Mouse (Mus musculus): ENCODE results near the gene Bahcc1. TPM values are rescaled to one million over a fixed set of nuclear protein-coding genes. Genes with fewer than 3 reads are reported as not detected.

Gene Bahcc1
- total RNA-seq, 2 experiments from 2014 or later, result 1.4 to 2.9 TPM

DNA sequence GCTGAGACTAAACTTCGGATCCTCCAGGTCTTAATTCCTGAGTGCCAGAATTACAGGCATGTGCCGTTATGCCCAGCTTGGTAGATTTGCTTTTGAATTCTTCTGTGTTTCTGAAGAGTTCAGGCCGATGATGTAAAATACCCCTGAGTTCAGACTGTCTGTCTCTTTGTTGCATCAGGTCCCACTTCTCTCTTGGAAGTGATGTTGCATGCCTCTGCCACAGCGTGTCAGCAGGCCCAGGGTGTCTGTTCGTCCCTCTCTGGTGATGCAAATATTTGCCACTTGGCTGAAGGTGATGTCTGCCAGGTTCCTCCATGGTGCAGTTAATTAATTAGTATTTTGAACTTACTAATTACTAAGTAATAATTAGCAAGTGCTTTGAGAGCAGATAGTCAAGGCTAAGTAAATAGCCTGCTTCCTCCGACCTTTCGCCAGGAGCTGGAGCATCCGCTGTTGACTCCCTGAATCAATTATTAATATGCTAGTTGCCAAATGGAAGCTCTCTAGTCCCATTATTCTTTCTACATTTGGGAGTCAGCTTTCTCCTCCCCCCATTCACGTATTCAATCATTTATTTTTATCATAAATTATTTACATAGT lies 26.6 kb upstream of the Bahcc1 start:
- ATAC-seq (replicated peaks; ENCODE audit: low FRiP score, poor library complexity, severe bottlenecking), result no peak

DNA sequence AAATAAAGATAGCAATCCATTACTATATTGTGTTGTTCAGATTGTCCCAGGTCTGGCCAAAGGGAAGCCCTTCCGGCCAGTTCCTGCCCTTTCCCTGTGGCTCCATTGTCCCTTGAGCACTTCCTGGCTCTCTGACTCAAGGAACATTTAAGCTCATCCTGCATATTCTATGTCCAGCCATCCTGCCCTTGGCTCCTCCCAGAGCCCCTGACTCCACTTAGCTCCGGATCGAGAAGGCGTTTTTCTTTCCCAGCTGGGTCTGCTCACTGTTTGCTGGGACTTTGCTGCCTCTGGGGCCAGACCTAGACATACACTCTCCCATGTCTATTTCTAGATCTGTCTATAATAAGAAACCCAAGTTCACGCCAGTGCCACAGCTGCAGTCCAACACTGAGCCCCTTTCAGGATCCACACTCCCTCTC lies 26.1 kb upstream of the Bahcc1 start:
- no peak for ATAC-seq (replicated peaks; ENCODE audit: low FRiP score, poor library complexity, severe bottlenecking)

DNA sequence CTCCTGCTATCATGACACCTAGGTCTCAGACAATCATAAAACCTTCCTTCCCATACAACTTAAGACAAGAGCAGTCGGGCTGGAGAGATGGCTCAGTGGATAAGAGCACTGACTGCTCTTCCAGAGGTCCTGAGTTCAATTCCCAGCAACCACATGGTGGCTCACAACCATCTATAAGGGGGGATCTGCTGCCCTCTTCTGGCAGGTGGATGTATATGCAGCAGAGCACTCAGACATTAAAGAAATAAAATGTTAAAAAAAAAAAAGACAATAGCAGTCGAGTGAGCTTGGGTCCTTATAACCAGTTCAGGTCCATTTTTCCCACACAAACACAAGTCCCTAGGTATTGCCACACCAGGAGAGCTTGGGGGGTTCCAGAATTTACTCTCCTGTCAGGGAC lies 23.9 kb upstream of the Bahcc1 start:
- ATAC-seq (replicated peaks; ENCODE audit: low FRiP score, poor library complexity, severe bottlenecking), result no peak

DNA sequence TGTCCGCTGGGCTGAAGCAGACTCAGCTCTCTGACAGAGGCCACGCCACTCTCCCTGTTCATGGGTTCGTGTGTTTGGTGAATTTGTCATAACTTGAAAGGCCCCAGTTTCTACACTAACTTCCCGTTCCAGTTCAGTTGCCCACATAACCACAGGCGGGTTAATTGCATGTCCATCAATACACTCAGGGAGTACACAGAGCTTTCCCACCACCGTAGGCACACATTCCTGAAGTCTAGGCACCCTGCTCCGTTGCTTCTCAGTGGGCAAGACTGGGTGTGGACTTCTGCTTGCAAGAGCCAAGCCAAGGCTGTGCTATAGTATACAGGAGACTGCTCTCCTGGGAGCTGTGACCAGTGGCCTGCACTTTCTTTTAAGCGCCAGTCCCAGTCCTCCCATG lies 23.3 kb upstream of the Bahcc1 start:
- no peak for ATAC-seq (replicated peaks; ENCODE audit: low FRiP score, poor library complexity, severe bottlenecking)

DNA sequence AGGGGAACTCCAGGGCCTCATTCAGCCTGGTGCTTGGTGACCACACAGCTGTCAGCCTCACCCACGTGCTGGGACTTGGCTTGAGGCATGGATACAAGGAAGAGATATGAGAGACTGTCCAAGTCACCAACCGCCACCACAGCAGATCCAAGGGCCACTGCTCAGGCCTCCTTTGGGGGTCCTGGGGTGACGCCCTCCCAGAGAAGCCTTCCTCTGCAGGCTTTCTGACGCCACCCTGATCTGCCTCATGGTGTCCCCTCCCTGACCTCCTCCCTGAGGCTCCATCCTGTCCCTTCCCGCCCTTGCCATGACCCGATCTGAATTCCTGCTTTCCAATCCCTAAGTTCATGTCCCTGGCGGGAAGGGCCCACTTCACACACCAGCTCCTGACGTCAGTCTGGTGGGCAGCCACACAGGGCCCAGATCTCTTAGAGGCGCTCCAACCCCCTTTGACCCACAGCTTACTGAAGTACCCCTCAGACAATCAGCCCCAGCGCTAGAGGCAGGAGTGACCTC lies 17.0 kb upstream of the Bahcc1 start:
- ATAC-seq (replicated peaks; ENCODE audit: low FRiP score, poor library complexity, severe bottlenecking), result no peak

DNA sequence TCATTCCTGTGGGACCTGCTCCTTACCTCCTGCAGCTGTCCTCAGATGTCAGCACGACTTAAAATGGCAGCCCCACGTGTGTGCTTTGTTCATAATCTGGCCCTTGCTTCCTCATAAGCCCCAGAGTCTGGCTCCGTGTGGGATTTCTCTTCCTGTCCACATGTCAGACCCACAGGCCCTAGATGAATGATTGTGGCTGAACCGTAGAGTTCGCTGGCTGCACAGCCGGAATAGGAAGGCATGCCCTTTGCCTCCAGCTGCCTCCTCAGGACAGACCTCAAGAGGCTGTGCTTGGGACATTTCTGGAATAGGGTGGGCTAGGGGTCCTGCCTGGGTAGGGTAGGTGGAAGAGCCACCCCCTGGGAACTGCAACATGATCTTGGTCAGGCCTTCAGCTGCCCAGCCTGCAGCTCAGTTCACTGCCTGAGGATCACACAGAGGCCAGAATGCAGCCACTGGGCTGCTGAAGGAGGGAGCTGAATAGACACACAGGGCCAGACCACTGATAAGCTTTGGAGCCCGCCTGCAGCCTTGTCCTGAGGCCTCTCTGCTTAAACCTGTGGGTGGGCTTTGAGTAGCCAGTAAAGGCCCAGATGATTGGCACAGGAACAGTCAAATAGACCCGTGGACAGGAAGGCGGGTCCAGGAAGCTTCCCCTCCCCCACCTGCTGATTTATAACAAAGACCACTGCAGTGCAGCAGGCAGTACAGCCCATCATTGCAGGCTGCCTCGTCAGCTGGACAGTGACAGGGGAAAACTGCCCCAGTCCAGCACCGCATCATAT lies 16.0 kb upstream of the Bahcc1 start:
- ATAC-seq (replicated peaks; ENCODE audit: low FRiP score, poor library complexity, severe bottlenecking), result no peak

DNA sequence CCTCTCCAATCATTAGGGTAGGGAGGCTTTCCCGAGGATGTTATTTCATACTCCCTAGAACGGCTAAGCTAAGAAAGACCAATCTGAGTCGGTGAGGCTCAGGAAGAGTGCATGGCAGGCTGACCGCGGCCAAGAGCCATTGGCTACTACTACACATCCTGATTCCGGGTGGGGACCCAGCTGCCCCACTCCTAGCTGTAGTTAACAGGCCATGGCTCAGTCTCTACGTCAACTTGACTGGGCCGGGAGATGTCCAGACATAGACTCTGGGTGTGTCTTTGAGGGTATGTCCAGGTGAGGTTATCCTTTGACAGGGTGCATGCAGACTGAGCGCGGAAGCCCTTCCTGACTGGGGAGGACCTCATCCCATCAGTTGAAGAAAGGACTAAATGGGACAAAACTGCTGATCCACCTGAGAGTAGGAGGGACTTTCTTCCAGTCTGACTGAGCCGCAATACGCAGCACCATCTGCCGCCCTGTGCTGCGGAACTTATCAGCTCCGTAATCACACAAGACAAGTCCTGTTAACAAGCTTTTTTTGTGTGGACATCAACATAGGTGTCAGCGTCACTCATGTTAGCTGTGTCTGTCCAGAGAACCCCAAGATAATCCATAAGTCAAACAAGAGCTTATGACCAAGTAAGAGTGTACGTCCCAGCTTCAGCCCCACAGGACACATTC lies 14.4 kb upstream of the Bahcc1 start:
- ATAC-seq (replicated peaks; ENCODE audit: low FRiP score, poor library complexity, severe bottlenecking), result no peak

DNA sequence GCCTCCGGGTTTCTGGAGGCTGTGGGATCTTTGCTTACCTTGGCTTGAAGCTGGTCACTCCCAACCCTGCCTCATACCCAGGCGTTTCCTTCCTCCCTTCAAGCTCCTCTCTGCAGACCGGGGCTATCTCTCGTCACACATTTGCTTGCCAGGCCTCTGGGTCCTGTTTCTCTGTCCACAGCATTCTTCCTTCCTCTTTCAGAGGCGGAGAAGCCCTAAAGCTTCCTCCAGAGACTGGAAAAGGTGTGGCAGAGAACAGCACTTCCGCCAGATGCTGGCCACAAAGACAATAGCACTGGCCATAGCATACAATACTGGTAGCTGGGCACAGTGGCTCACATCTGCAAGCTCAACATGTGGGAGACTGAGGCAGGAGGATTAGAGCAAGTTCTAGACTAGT lies 13.8 kb upstream of the Bahcc1 start:
- no peak for ATAC-seq (replicated peaks; ENCODE audit: low FRiP score, poor library complexity, severe bottlenecking)

DNA sequence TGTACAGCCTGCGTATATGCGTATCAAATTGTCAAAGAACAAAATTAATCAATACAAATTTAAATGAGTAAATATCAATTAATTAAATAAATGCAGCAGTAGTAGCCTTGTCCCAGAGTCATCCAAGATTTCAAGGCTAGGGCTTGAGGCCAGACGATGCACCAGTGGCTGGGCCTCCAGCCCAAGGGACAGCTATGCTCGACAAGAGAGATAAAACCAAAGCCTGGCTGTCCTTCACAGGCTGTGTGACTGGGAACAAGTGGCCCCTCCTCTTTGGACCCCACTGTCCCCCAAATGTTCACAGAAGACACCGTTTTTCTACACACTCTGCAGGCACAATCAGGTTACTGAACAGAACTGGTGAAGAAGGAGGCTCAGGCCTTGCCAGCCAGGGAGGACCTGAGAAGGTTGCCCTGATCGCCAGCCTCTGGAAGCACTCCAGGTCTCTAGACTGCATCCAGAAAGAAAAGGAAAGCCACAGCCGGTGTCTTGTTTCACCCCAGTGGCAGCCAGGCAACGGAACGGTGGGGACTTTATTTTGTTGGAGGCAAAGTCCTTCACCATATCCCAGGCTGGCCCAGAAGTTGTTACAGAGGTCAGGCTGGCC lies 12.7 kb upstream of the Bahcc1 start:
- ATAC-seq (replicated peaks; ENCODE audit: low FRiP score, poor library complexity, severe bottlenecking), result no peak

DNA sequence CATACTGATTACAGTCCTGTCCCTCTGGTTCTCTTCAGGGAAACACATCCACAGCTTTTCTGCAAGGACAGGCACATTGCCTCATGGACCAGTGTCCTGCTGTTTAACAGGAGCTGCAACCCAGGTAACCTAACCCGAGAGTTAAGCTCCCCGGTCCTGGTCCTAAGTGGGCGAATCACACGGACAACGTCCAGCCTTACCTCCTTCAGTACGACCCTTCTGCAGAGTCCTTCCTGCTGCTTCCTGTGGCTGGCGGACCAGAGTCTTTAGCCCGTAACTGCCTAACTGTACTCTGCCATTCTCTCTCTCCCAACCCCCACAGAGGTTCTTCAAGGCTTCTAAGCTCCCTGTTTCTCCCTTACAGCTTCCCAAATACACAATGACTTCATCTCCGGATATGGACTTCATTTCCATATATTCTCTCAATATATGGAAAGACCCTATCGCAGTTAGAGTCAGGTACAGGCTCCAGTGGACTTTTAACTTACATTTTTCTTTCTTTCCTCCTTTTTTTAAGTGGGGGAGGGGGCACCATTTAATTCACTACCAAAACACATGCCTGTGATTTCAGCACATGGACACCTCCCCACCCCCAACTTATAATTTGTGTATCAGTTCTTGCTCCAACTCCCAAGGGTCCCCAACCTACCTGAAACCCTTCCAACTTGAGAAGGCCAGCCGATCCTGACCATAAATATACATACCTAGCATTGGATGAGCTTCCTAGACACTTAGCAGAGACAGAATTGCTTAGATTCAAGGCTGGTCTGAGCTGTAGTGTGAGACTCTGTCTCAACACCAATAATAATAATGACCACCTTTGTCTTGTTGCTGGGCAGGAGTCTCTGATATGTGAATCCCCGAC lies 11.6 kb upstream of the Bahcc1 start:
- no peak for ATAC-seq (replicated peaks; ENCODE audit: low FRiP score, poor library complexity, severe bottlenecking)

DNA sequence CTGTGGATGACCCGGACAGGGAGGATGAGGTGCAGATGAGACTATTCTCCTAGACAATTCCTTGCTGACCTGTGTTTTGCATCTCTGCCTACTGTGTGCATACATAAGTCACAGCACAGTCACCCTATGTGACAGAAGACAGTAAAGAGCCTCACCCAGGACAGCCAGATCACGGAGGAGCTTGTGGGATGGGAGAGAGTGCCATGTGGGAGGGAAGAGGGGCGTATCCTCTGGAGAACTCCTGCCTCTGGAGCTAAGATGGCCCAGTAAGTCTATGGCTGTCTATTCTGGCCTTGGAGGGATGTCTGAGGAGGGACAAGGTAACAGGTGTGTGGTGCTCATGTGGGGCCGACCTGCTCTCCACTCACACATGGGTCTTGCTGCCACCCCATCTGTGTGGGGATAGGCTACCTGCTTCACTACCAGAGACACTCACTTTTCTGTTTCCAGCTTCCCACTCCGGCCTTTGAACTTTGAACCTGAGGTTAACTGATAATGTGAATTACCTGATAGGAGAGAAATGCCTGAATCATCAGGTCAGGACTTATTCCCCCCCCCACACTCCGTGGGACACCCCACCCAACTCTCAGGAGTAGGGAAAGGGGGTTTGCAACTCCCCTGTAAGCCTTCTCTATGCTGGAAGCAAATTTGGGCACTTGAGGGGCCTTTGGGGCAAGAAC lies 10.2 kb upstream of the Bahcc1 start:
- no peak for ATAC-seq (replicated peaks; ENCODE audit: low FRiP score, poor library complexity, severe bottlenecking)

DNA sequence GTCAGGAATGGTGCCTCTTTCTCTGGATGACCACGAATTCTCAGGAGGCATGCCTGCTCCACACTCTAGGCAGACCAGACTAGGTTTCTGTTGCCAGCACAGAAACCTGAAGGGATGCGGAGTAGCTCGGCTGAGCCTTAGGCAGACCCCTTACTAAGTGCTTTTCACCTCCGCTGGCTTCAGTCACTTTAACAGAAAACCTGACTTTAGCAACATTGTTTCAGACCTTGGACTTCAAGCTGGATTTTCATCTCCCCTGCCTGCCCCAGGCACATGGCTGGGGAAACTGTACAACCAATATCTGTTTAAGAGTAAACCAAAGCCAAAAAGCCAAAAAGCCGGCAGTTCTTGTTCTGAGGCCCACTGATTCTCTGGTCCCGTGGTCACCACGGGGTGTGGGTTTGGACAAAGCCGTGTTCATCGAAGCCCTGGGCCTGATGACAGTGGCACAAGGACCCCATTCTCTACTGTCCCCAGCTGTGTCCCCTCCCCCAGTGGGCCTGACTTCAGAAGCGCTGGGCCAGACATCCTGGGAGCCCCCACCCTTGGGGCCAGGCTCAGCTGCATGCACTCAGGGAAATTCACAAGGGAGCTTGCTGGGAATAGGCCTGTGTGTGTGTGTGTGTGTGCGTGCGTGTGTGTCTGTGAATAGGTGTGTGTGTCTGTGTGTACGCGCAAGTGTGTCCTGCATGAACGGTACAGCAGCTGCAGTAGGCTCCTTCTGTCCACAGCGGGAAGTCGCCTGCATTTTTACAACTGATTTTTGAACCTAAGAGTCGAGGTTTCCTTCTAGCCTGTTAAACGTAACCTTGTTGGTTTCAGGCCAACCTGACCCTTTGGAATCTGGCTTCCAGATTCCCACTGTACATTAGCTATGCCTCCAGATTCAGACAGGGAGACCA lies 8.9 kb upstream of the Bahcc1 start:
- ATAC-seq (replicated peaks; ENCODE audit: low FRiP score, poor library complexity, severe bottlenecking), result no peak

DNA sequence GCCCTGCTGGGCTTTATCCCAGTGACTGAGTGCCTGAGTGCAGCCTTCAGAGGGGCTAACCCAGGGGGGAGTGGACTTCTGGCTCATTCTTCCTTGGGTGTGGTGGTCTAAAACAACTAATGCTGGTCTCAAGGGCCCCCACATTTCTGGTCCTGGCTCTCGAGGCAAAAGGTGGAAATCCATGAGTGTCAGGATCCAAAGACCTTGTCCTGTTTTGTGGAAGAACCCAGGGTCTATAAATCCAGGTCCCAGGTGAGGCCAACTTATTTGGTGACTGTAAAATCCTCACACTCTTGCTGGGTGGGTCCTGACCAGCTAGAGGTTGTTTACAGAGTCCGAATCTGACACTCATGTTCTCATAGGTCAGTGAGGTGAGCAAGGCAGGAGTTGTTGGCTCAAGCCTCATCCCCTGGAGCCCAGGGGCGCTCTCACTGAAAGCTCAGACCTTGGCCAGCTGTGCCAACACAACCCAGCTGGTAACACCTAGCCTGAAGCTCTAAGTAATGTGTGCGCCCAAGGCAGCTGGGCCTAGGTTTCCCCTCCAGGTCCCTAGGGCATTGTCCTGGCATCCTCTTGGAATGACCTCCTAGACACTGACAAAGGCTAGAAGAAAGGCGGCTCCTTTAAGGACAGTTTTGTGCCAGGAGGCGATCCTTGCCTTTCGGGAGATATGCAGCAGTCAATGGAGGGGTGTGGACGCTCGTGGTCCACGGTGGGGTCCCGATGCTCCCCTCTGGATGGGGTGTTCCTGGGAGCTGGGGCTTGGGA lies 8.1 kb upstream of the Bahcc1 start:
- ATAC-seq (replicated peaks; ENCODE audit: low FRiP score, poor library complexity, severe bottlenecking), result no peak

DNA sequence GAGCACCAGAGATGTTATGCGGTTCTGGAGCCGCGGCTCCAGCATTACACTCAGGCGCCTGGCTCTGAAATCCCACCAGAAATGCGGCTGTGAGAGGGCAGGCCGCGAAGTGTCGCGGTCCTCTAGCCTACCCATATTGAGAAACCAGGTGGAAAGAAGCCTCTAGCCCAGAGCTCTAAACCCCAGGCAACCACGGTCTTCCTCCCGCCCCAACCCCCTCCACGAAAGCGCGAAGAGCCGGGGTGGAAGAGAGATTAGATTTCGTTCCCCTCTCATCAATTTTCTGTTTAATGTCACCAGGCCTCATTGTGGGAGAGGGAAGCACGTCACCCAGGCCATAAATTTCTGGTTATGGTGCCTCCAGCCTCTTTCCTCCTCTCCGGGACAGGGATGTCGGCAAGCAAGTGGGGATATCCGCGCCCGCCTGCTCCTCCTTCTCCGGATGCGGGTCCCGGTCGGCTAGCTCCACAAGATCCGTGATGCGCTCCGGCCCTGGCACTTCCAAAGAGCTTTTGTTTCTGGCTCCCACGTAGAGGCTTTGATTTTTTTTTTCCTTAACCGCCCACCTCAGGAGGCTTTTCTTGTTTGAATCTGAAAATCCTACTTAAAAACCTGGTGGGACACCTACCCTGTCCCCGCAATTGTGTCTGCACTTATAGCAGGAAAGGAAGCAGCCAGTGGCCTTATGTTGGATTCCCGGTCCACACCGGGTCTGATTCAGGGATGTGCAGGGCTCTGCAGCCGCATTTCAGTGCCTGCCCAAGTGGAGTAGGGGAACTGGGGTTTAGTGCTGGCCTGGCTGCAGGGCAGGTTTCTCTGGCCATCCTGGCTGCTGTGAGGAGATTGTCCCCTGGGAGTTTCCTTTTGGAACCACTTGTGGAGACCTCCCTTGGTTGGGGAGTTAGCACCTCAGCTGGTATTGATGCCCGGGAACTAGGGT lies 7.2 kb upstream of the Bahcc1 start:
- no peak for ATAC-seq (replicated peaks; ENCODE audit: low FRiP score, poor library complexity, severe bottlenecking)

DNA sequence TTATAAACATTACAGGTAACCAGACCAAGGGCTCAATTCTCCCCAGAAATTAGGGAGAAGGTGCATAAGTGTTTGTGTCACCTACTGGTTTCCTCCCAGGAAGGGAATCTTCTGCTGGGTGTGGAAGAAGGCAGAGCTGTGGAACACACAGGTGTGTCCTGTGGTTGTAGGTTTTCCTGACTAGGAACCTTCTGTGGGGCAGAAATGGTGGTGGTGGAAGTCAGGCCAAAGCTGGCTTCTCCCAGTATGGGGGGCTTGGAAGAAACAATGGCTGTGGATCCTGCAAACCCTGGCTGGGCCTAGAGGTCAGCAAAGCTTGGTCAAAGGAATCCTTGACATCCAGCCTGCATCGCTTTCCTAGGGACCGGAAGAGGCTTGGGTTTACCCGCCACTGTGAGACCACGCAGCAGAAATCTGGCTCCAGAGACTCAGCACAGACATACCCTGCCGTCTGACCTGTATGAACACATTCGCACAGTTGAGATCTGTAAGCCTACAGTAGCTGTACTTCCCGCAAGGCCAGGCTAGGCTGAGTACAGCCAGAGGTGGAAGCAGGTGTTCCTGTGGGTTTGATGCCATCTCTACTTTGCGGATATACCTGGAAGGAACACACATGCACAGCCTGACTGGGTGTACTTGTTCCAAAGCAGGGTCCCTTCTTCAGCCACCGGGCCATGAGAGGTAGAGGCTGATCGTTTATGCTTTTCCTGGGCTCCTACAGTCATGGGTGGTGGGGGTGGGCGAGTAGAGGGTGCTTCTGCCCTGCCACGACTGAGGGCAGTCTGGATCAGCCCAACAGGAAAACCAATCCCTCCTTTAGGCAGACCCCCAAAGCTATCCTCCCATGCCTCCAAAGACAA lies 6.1 kb upstream of the Bahcc1 start:
- no peak for ATAC-seq (replicated peaks; ENCODE audit: low FRiP score, poor library complexity, severe bottlenecking)
